In the genomic region with DNA sequence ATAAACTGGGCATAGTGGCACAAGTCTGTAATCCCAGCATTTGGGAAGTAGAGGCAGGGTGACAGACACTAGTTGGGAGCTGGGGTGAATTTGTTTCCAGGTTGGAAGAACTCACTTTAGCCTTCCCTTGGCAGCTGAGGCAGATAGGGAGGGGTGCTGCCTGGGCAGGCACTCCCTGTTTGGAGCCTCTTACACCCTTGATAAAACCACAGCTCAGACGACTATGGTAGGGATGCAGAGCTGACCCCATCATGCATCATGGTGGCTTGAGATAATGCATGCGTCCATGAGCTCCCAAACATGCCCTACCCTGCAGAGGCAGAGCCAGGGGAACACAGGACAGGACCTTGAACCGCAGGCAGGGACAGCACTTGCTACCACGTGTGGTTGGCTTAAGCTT, we compare ENCODE assay signal across 23 mouse cellular contexts.
A peak's percentile ranks its signal among the peaks of the same experiment; 100 is the strongest.
DNase-seq lines count a peak whose midpoint lies in the region; ATAC-seq lines count a peak whose summit lies in the region.
"Had no signal": no experiment of that assay in that cellular context is flagged by ENCODE, and none has a peak within 500 bp of the region (broad histone marks: within the 10 kb centered on the region; RNA-seq: fewer than 3 reads in every experiment).

No protein-coding gene starts in this region.

- H3K9me3 ChIP-seq in liver, embryonic 13.5 days (replicated peaks): no peaks in the 10 kb centered on the region
- H3K9me3 ChIP-seq in midbrain, embryonic 14.5 days (ENCODE audit: control insufficient read depth, low read length): no peaks in the 10 kb centered on the region
- H3K9me3 ChIP-seq: embryonic facial prominence, embryonic 13.5 days; forebrain, embryonic 10.5 days; heart, embryonic 10.5 days; hindbrain, embryonic 12.5 days had no signal

- peak; percentile 87 for ATAC-seq in liver, embryonic 13.5 days (ENCODE audit: low read depth)
- peak; percentile 38 for ATAC-seq in megakaryocyte progenitor cell, adult 5-6 weeks (replicated peaks; ENCODE audit: poor library complexity)
- no peak for ATAC-seq in midbrain, embryonic 14.5 days (ENCODE audit: low FRiP score, low TSS enrichment)
- ATAC-seq: forebrain, embryonic 14.5 days; hindbrain, embryonic 16.5 days had no signal

- H3K27me3 ChIP-seq in liver, embryonic 13.5 days: no peaks in the 10 kb centered on the region
- H3K27me3 ChIP-seq in midbrain, embryonic 14.5 days (ENCODE audit: control insufficient read depth, insufficient read depth, low read length): no peaks in the 10 kb centered on the region
- H3K27me3 ChIP-seq: CH12.LX; embryonic facial prominence, embryonic 13.5 days; hindbrain, embryonic 12.5 days had no signal

- H3K36me3 ChIP-seq in liver, embryonic 13.5 days: peaks cover 23% of the 10 kb centered on the region
- H3K36me3 ChIP-seq in midbrain, embryonic 14.5 days (ENCODE audit: control insufficient read depth, insufficient read depth, low read length): peaks cover 46% of the 10 kb centered on the region

- peak overlapping the region; percentile 7; the same call in 1 of the 2 replicates for H3K27ac ChIP-seq in liver, embryonic 13.5 days
- H3K27ac ChIP-seq in midbrain, embryonic 14.5 days (replicated peaks; ENCODE audit: low read depth, low read length): no peak overlapping the region
- H3K27ac ChIP-seq: embryonic facial prominence, embryonic 13.5 days; forebrain, embryonic 10.5 days; gastrocnemius, adult 2 months; heart, embryonic 10.5 days; hindbrain, embryonic 12.5 days had no signal

- peaks cover 51% of the 10 kb centered on the region for H3K4me1 ChIP-seq in liver, embryonic 13.5 days (replicated peaks)
- no peaks in the 10 kb centered on the region for H3K4me1 ChIP-seq in midbrain, embryonic 14.5 days (ENCODE audit: control insufficient read depth, insufficient read depth, low read length)
- H3K4me1 ChIP-seq: embryonic facial prominence, embryonic 13.5 days; forebrain, embryonic 10.5 days; heart, embryonic 10.5 days had no signal

- intact Hi-C loops in left cerebral cortex, postnatal 4 days (cut with DNase I): no loop called here

- 39% methylated on average over 4 of the region's 4 CpGs for WGBS in liver, embryonic 13.5 days (ENCODE audit: insufficient replicate concordance)
- WGBS in midbrain, embryonic 14.5 days: 87% methylated on average over 4 of the region's 4 CpGs

- DNase-seq in spleen, adult 12 weeks (ENCODE audit: low spot score): peak; percentile 19
- DNase-seq in spleen, postnatal 36 days (ENCODE audit: low spot score in 2 of 2): no peak
- peak; percentile 13 for DNase-seq in liver, embryonic 13.5 days
- DNase-seq in left cerebral cortex, postnatal 4 days: no peak
- no peak for DNase-seq in T-cell, adult 2 months (ENCODE audit: low spot score)
- DNase-seq in midbrain, embryonic 14.5 days: no peak
- DNase-seq: adrenal gland, postnatal 10 days; cerebellum, adult 11-12 months; cerebellum, adult 9-10 months; cerebellum, postnatal 25 days; gastrocnemius, adult 2 months; gastrocnemius, postnatal 25 days; heart, adult 11 months; heart, postnatal 10 days; heart, postnatal 4 days had no signal

- no peak overlapping the region for H3K4me3 ChIP-seq in liver, embryonic 13.5 days (replicated peaks)
- no peak overlapping the region for H3K4me3 ChIP-seq in midbrain, embryonic 14.5 days (replicated peaks; ENCODE audit: low read depth, low read length)
- H3K4me3 ChIP-seq: embryonic facial prominence, embryonic 13.5 days; forebrain, embryonic 10.5 days; gastrocnemius, adult 2 months; heart, embryonic 10.5 days; hindbrain, embryonic 12.5 days had no signal

- H3K9ac ChIP-seq in liver, embryonic 13.5 days: no peak overlapping the region
- no peak overlapping the region for H3K9ac ChIP-seq in midbrain, embryonic 14.5 days (replicated peaks; ENCODE audit: low read length)
- H3K9ac ChIP-seq: embryonic facial prominence, embryonic 13.5 days; hindbrain, embryonic 12.5 days had no signal

- no peak overlapping the region for H3K4me2 ChIP-seq in liver, embryonic 13.5 days
- no peak overlapping the region for H3K4me2 ChIP-seq in midbrain, embryonic 14.5 days (ENCODE audit: low read length)
- H3K4me2 ChIP-seq: embryonic facial prominence, embryonic 13.5 days; hindbrain, embryonic 12.5 days had no signal

Comparison
In these comparisons a context has a peak if more than half of its experiments do, and no peak if none do; other contexts are left out.
1. DNase-seq: peak in spleen, adult 12 weeks (single experiment) and liver, embryonic 13.5 days (single experiment); none in spleen, postnatal 36 days (0 of 2), left cerebral cortex, postnatal 4 days (single experiment), T-cell, adult 2 months (single experiment) and midbrain, embryonic 14.5 days (single experiment).